Mouse (Mus musculus): ENCODE measurements at regions not wholly inside any gene's neighbourhood (a gene's known extent, or its start where the extent isn't known, plus 50 kb on each side); places are given as distances from the start of the nearest gene placed in this dataset.

- TF ChIP-seq CTCF (IDR thresholded peaks at IDR 0.05; ENCODE audit: borderline replicate concordance, extremely low read depth, insufficient read depth, insufficient read length) = no peak
- no peak for TF ChIP-seq POLR2A (IDR thresholded peaks at IDR 0.05; ENCODE audit: borderline replicate concordance, extremely low read depth, insufficient read depth, insufficient read length, poor library complexity, severe bottlenecking)
Measured at GRCm38 (mm10) chr7:123861706-123862105, 121.0 kb upstream of the Hs3st4 start.
